Mouse (Mus musculus) embryonic fibroblast, embryonic 13.5 days (primary cell): ENCODE measurements around the gene St6galnac4.

Experiments used
- CTCF ChIP-seq: IDR thresholded peaks from 2 replicates; pipeline ENCODE4 v1.5.1; 2011; ENCODE audit warnings: mild to moderate bottlenecking, control low read depth, low read length, moderate library complexity, borderline replicate concordance; ENCODE audit not compliant: insufficient read depth
- POLR2A ChIP-seq: IDR thresholded peaks from 2 replicates; pipeline ENCODE4 v1.6.1; 2011; ENCODE audit warnings: low read depth, mild to moderate bottlenecking, control low read depth, low read length, moderate library complexity

- TF ChIP-seq CTCF (no peak), POLR2A (no peak)
Observed at GRCm38 (mm10) chr2:32634277-32635105, 47.6 kb downstream of the St6galnac4 start.
